Mouse (Mus musculus) testis, adult 2 months (tissue): Measurements from ENCODE around the gene Plpp7.

Source experiments
- CTCF ChIP-seq: fragments of 200-500 bp; IDR thresholded peaks from 2 replicates; pipeline ENCODE4 v1.5.1; 2012; ENCODE audit warnings: low read depth, mild to moderate bottlenecking, inconsistent platforms, low read length, moderate library complexity; ENCODE audit not compliant: control insufficient read depth, insufficient read depth, insufficient replicate concordance
- POLR2A ChIP-seq: fragments of 200-500 bp; IDR thresholded peaks from 2 replicates; pipeline ENCODE4 v1.6.1; 2012; ENCODE audit warnings: low read depth, mild to moderate bottlenecking, inconsistent platforms, low read length, moderate library complexity; ENCODE audit not compliant: control insufficient read depth

- no peak for TF ChIP-seq POLR2A
- TF ChIP-seq CTCF: no peak
These were observed 38.8 kb upstream of the Plpp7 start for GRCm38 (mm10) chr2:32056524-32056923.
